Mouse (Mus musculus): Measurements from ENCODE around the gene Ube2e1. TPM values are rescaled to one million over a fixed set of nuclear protein-coding genes. Genes with fewer than 3 reads are reported as not detected.
"Not testable (repeated sequence)": the region's sequence is repeated elsewhere in the genome, so short reads cannot be mapped to it uniquely, and the experiment has no call there.

Gene Ube2e1
- polyA plus RNA-seq, 1 experiment from 2014 or later, result 48.1 TPM

GRCm38 (mm10) chr14:18284581-18284980 lies 47.1 kb downstream of the Ube2e1 start:
- 90% methylated on average over 2 of the region's 2 CpGs for WGBS
- no peak for DNase-seq (ENCODE audit: low spot score)
- no peak for ATAC-seq (ENCODE audit: low read depth)

GRCm38 (mm10) chr14:18280375-18280774 lies 51.3 kb downstream of the Ube2e1 start:
- H3K4me1 ChIP-seq (ENCODE audit: control insufficient read depth, insufficient read depth, low read length), result no peaks in the 10 kb centered on the region
- ATAC-seq (ENCODE audit: low read depth), result no peak
- H3K9me3 ChIP-seq (ENCODE audit: control insufficient read depth, low read length), result no peaks in the 10 kb centered on the region

More at GRCm38 (mm10) chr14:18284581-18284980, 47.1 kb downstream of the Ube2e1 start:
- peaks cover 26% of the 10 kb centered on the region for H3K36me3 ChIP-seq (ENCODE audit: control insufficient read depth, insufficient read depth, low read length)
- H3K9me3 ChIP-seq (ENCODE audit: control insufficient read depth, low read length), result no peaks in the 10 kb centered on the region
- H3K27ac ChIP-seq (replicated peaks; ENCODE audit: low read depth, low read length), result no peak overlapping the region
- H3K9ac ChIP-seq (ENCODE audit: low read depth, low read length), result no peak overlapping the region
- H3K4me1 ChIP-seq (ENCODE audit: control insufficient read depth, insufficient read depth, low read length), result no peaks in the 10 kb centered on the region
- H3K27me3 ChIP-seq (replicated peaks; ENCODE audit: control insufficient read depth, insufficient read depth, low read length), result no peaks in the 10 kb centered on the region
- H3K4me2 ChIP-seq (ENCODE audit: low read depth, low read length), result no peak overlapping the region
- no peak overlapping the region for H3K4me3 ChIP-seq (ENCODE audit: low read depth, low read length)

GRCm38 (mm10) chr14:18274526-18274925 lies 57.1 kb downstream of the Ube2e1 start:
- H3K4me2 ChIP-seq (ENCODE audit: low read depth, low read length), result no peak overlapping the region
- no peaks in the 10 kb centered on the region for H3K9me3 ChIP-seq (ENCODE audit: control insufficient read depth, low read length)
- no peak overlapping the region for H3K27ac ChIP-seq (replicated peaks; ENCODE audit: low read depth, low read length)
- H3K27me3 ChIP-seq (replicated peaks; ENCODE audit: control insufficient read depth, insufficient read depth, low read length), result no peaks in the 10 kb centered on the region
- 74% methylated on average over 1 of the region's 1 CpGs for WGBS
- H3K4me3 ChIP-seq (ENCODE audit: low read depth, low read length), result no peak overlapping the region
- peaks cover 6% of the 10 kb centered on the region; the same call in 1 of the 2 replicates for H3K4me1 ChIP-seq (ENCODE audit: control insufficient read depth, insufficient read depth, low read length)
- DNase-seq (ENCODE audit: low spot score) (no peak), ATAC-seq (ENCODE audit: low read depth) (no peak)
- no peak overlapping the region for H3K9ac ChIP-seq (ENCODE audit: low read depth, low read length)
- H3K36me3 ChIP-seq (ENCODE audit: control insufficient read depth, insufficient read depth, low read length), result peaks cover 33% of the 10 kb centered on the region

More at GRCm38 (mm10) chr14:18280375-18280774, 51.3 kb downstream of the Ube2e1 start:
- Histone ChIP-seq H3K27me3 (replicated peaks; ENCODE audit: control insufficient read depth, insufficient read depth, low read length) (no peaks in the 10 kb centered on the region), H3K36me3 (ENCODE audit: control insufficient read depth, insufficient read depth, low read length) (peaks cover 56% of the 10 kb centered on the region), H3K27ac (replicated peaks; ENCODE audit: low read depth, low read length) (no peak overlapping the region), H3K9ac (ENCODE audit: low read depth, low read length) (no peak overlapping the region), H3K4me3 (ENCODE audit: low read depth, low read length) (no peak overlapping the region), H3K4me2 (ENCODE audit: low read depth, low read length) (no peak overlapping the region)
- WGBS, result 88% methylated on average over 5 of the region's 5 CpGs
- DNase-seq (ENCODE audit: low spot score), result no peak

DNA sequence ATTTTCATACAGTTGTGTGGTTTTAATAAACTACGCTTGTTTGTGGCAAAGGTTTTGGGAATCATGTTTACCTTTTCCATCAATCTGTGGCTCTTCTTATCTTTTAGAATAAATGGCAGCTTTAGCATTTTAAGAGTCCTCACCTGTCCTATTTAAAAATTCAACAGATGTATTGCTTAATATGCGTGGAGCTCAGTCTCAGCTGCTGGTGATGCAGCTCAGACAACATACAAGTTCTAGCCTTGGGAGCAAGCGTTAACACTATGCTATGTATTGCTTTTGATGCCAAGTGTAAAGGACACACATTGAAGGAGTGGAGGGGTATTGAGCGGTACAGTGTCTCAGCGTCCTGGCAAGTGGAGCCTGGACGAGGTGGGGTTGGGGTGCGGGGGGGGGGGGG lies 60.0 kb downstream of the Ube2e1 start:
- Histone ChIP-seq H3K4me3 (ENCODE audit: low read depth, low read length) (peak overlapping the region; percentile 74), H3K4me2 (ENCODE audit: low read depth, low read length) (peak overlapping the region; percentile 64), H3K4me1 (ENCODE audit: control insufficient read depth, insufficient read depth, low read length) (peaks cover 8% of the 10 kb centered on the region; the same call in 1 of the 2 replicates), H3K9ac (ENCODE audit: low read depth, low read length) (peak overlapping the region; percentile 79), H3K9me3 (ENCODE audit: control insufficient read depth, low read length) (no peaks in the 10 kb centered on the region), H3K36me3 (ENCODE audit: control insufficient read depth, insufficient read depth, low read length) (peaks cover 32% of the 10 kb centered on the region), H3K27ac (replicated peaks; ENCODE audit: low read depth, low read length) (peak overlapping the region; percentile 84), H3K27me3 (replicated peaks; ENCODE audit: control insufficient read depth, insufficient read depth, low read length) (no peaks in the 10 kb centered on the region)
- ATAC-seq (ENCODE audit: low read depth), result no peak
- peak; percentile 24 for DNase-seq (ENCODE audit: low spot score)
- WGBS, result 5% methylated on average over 5 of the region's 7 CpGs

DNA sequence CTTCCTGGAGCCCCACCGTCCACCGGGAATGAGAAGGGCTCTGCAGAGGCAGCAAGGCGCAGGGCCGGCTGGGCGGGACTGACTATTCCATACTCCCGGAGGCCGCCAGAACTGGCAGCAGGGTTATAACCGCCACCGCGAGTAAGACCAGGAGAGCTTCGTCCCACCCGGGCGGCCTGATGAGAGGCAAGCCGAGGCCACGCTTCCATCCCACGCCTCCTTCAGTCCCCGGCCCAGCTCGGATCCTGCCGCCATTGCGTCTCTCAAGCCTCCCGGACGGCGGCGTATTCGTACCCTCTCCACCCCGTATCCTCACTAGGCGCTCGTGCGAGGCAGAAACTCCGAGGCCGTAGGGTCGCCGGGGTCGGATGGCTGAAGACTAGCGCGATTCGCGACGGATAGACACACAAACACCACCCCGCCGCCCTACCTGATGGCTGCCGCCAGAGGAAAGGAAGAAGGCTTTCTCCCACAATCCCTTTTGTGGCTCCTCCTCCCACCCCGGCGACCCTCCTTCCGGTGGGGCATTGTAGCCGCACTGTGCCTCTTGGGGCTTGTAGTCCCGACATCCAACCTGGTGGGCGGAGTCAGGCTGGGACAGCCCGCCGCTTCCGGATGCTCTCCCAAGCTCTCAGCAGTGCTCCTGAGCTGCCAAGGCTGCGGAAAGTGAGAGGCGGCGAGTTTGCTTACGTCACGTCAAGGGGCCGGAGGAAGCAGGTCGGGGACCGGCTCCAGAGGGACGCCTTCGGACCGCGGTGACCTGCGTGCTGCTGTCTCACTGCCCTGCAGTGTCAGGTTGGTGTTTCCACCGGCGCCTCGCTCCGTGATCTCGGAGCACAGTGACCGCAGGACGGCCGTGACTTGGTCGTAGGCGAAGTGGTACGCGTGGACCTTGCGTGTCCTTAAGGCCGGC lies 60.9 kb downstream of the Ube2e1 start, which contains the start of the genes Nkiras1 and Rpl15:
Gene Nkiras1 (plus strand): TSS at position 608 of the 913 bp plus-strand sequence.
Gene Rpl15 (minus strand): TSS at position 863 of the 913 bp plus-strand sequence.
- Histone ChIP-seq H3K4me3 (ENCODE audit: low read depth, low read length) (peak within 1 kb of the TSS; percentile 74), H3K36me3 (ENCODE audit: control insufficient read depth, insufficient read depth, low read length) (peaks cover 31% of the 10 kb centered on the region), H3K9me3 (ENCODE audit: control insufficient read depth, low read length) (no peaks in the 10 kb centered on the region), H3K4me2 (ENCODE audit: low read depth, low read length) (peak within 1 kb of the TSS; percentile 84), H3K9ac (ENCODE audit: low read depth, low read length) (peak within 1 kb of the TSS; percentile 97), H3K27me3 (replicated peaks; ENCODE audit: control insufficient read depth, insufficient read depth, low read length) (no peaks in the 10 kb centered on the region), H3K4me1 (ENCODE audit: control insufficient read depth, insufficient read depth, low read length) (peaks cover 8% of the 10 kb centered on the region; the same call in 1 of the 2 replicates), H3K27ac (replicated peaks; ENCODE audit: low read depth, low read length) (peak within 1 kb of the TSS; percentile 84)
- peak; percentile 100 for ATAC-seq (ENCODE audit: low read depth)
- peak; percentile 100 for DNase-seq (ENCODE audit: low spot score)
- WGBS, result under 1% methylated on average over 39 of the region's 78 CpGs

DNA sequence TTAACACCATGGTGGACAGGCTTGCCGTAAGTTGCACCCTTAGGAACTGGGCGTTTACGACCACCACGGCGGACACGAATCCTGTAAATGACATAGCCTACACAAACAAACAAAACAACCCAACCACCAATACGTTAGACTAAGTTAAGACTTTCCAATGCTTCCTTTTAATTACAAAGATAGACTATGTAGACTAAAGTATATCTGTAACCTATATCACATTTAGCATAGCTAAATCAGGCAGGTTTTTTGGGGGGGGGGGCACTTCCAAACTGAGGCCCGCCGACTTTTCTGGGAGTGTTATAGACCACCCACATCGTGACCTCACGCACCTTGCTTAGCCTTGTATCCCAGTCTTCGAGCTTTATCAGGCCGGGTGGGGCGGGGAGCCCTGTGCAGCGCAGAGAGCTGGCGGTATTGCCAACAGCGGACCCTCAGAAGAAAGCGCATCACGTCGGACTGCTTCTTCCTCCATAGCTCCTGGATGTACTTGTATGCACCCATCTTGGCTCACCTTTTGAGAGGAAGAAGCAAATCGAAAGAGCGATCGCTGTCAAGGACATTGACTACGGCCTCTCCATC lies 61.6 kb downstream of the Ube2e1 start:
- WGBS, result under 1% methylated on average over 17 of the region's 24 CpGs
- Histone ChIP-seq H3K4me3 (ENCODE audit: low read depth, low read length) (peak overlapping the region; percentile 74), H3K27ac (replicated peaks; ENCODE audit: low read depth, low read length) (peak overlapping the region; percentile 79), H3K9ac (ENCODE audit: low read depth, low read length) (peak overlapping the region; percentile 97), H3K36me3 (ENCODE audit: control insufficient read depth, insufficient read depth, low read length) (peaks cover 35% of the 10 kb centered on the region), H3K4me2 (ENCODE audit: low read depth, low read length) (peak overlapping the region; percentile 84)
- not testable (repeated sequence) for H3K9me3 ChIP-seq (ENCODE audit: control insufficient read depth, low read length); H3K4me1 ChIP-seq (ENCODE audit: control insufficient read depth, insufficient read depth, low read length); ATAC-seq (ENCODE audit: low read depth); DNase-seq (ENCODE audit: low spot score); H3K27me3 ChIP-seq (replicated peaks; ENCODE audit: control insufficient read depth, insufficient read depth, low read length)

- H3K9me3 ChIP-seq (ENCODE audit: control insufficient read depth, low read length), result 0 out of 2 replicates have a peak, but pooled peaks cover 7% of the 10 kb centered on the region
- H3K4me1 ChIP-seq (ENCODE audit: control insufficient read depth, insufficient read depth, low read length), result 0 out of 2 replicates have a peak, but pooled peaks cover 4% of the 10 kb centered on the region
- no peak overlapping the region for H3K9ac ChIP-seq (ENCODE audit: low read depth, low read length)
- no peak overlapping the region for H3K4me3 ChIP-seq (ENCODE audit: low read depth, low read length)
- 33% methylated on average over 4 of the region's 4 CpGs for WGBS
- no peak overlapping the region; the same call in 1 of the 2 replicates for H3K4me2 ChIP-seq (ENCODE audit: low read depth, low read length)
- DNase-seq (ENCODE audit: low spot score) (peak; percentile 80), ATAC-seq (ENCODE audit: low read depth) (peak; percentile 72)
- peaks cover 23% of the 10 kb centered on the region for H3K36me3 ChIP-seq (ENCODE audit: control insufficient read depth, insufficient read depth, low read length)
- no peaks in the 10 kb centered on the region for H3K27me3 ChIP-seq (replicated peaks; ENCODE audit: control insufficient read depth, insufficient read depth, low read length)
- no peak overlapping the region; the same call in 1 of the 2 replicates for H3K27ac ChIP-seq (replicated peaks; ENCODE audit: low read depth, low read length)
Observed at GRCm38 (mm10) chr14:18263427-18263826, 68.2 kb downstream of the Ube2e1 start.

DNA sequence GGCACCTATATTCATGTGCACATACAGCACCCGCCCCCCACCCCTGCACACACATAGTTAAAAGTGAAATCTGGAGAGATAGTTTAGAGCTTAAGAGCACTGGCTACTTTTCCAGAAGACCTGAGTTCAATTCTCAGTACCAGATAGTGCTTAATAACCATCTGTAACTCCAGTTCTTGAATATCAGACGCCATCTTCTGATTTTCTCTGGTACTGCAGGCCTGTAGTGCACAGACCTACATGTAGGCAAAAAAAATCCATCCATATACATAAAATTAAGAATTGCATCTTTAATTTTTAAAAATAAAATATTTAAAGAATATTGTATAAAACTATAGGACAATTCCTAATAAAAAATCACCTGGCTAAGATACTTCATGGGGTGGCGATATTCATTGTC lies 70.5 kb downstream of the Ube2e1 start:
- 79% methylated on average over 3 of the region's 3 CpGs for WGBS
- H3K27me3 ChIP-seq (replicated peaks; ENCODE audit: control insufficient read depth, insufficient read depth, low read length), result no peaks in the 10 kb centered on the region
- H3K4me2 ChIP-seq (ENCODE audit: low read depth, low read length), result no peak overlapping the region
- ATAC-seq (ENCODE audit: low read depth) (no peak), DNase-seq (ENCODE audit: low spot score) (no peak)
- 0 out of 2 replicates have a peak, but pooled peaks cover 4% of the 10 kb centered on the region for H3K36me3 ChIP-seq (ENCODE audit: control insufficient read depth, insufficient read depth, low read length)
- H3K4me1 ChIP-seq (ENCODE audit: control insufficient read depth, insufficient read depth, low read length), result 0 out of 2 replicates have a peak, but pooled peaks cover 4% of the 10 kb centered on the region
- H3K9ac ChIP-seq (ENCODE audit: low read depth, low read length), result no peak overlapping the region
- H3K4me3 ChIP-seq (ENCODE audit: low read depth, low read length), result no peak overlapping the region
- 0 out of 2 replicates have a peak, but pooled peaks cover 7% of the 10 kb centered on the region for H3K9me3 ChIP-seq (ENCODE audit: control insufficient read depth, low read length)
- no peak overlapping the region for H3K27ac ChIP-seq (replicated peaks; ENCODE audit: low read depth, low read length)

Measured in embryonic facial prominence, embryonic 14.5 days (tissue).